Mouse (Mus musculus) frontal cortex, postnatal 14 days (tissue): ENCODE results near the gene Ccdc54.

Experiments used
- DNase-seq, 2 experiments: peaks; one replicate each; pipeline ENCODE4 v3.0.0; 2022; ENCODE audit warnings: low spot score in 2 of 2

The Ccdc54 gene

GRCm38 (mm10) chr16:50542554-50543333, 48.2 kb downstream of the Ccdc54 start:
- no peak for DNase-seq
